Mouse (Mus musculus): ENCODE results near the gene Cmtm2b. TPM values are rescaled to one million over a fixed set of nuclear protein-coding genes. Genes with fewer than 3 reads are reported as not detected.
A peak's percentile ranks its signal among the peaks of the same experiment; 100 is the strongest.

Cmtm2b gene
- polyA plus RNA-seq, 1 experiment: not detected

DNA sequence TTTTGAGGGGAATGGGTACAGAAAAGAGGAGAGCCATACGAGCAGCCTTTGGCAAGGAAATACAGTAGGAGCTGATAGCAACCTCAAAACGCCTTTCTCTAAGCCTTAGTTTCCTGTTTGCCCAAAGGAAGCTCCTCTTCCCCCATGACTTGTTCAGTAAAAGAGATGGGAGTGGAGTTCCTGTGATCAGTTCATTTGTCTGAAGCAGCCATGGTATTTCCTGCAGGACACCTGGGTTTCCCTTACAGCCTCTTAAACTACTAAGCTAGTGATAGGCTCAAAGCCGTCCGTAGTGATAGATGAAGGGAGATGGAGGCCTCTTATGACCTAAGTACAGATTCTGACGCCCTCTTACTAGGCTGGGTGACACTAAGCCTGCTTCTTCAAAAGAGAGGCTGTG lies 20.4 kb downstream of the Cmtm2b start:
- no peak for DNase-seq (ENCODE audit: low spot score)

GRCm38 (mm10) chr8:104343957-104344356 lies 21.9 kb downstream of the Cmtm2b start:
- DNase-seq (ENCODE audit: low spot score): peak; percentile 84

DNA sequence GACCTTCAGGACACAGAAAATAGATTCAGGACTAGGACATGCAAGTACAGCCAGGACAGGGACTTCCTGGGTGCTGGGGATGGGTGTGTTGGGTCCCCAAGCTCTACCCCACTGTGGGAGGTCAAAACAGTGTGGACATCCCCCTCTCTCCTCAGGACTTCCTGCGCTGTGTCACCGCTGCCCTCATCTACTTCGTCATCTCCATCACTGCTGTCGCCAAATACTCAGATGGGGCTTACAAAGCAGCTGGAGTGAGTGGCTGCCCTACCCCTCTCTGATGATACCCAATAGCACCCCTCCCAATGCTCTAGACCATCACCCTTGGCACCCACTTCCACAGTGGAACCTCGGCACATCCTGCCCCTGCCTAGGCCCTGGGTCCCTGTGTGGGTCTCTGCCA lies 22.6 kb downstream of the Cmtm2b start:
- no peak for DNase-seq (ENCODE audit: low spot score)

GRCm38 (mm10) chr8:104346706-104347105 lies 24.7 kb downstream of the Cmtm2b start:
- no peak for DNase-seq (ENCODE audit: low spot score)

GRCm38 (mm10) chr8:104348971-104349370 lies 26.9 kb downstream of the Cmtm2b start:
- DNase-seq (ENCODE audit: low spot score): no peak

- DNase-seq (ENCODE audit: low spot score): no peak
Measured at GRCm38 (mm10) chr8:104350047-104350446, 28.0 kb downstream of the Cmtm2b start.

GRCm38 (mm10) chr8:104353186-104353585 lies 31.2 kb downstream of the Cmtm2b start:
- no peak for DNase-seq (ENCODE audit: low spot score)

GRCm38 (mm10) chr8:104354504-104354903 lies 32.5 kb downstream of the Cmtm2b start:
- DNase-seq (ENCODE audit: low spot score): no peak

DNA sequence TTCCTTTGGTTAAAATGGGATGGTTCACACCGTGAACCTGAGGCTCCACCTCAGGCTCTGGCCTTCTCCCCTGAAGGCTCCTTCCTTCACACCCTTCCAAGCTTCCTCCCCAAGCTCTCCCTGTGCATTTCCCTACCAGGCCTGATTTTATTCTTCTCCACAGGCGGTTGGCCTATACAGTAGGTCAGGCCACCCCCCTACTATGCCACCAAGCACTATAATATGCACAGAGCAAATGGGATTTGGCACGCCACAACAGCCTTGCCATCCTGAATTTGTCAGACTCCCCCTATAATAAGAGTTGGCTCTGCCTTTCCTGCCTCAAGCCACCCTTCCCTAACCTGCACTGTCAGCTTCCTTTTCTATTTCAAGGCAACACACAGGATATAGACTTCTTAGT lies 36.6 kb downstream of the Cmtm2b start:
- DNase-seq (ENCODE audit: low spot score): no peak

GRCm38 (mm10) chr8:104359778-104360456 lies 37.9 kb downstream of the Cmtm2b start:
- DNase-seq (ENCODE audit: low spot score): no peak

GRCm38 (mm10) chr8:104365695-104366094 lies 43.7 kb downstream of the Cmtm2b start:
- no peak for DNase-seq (ENCODE audit: low spot score)

DNA sequence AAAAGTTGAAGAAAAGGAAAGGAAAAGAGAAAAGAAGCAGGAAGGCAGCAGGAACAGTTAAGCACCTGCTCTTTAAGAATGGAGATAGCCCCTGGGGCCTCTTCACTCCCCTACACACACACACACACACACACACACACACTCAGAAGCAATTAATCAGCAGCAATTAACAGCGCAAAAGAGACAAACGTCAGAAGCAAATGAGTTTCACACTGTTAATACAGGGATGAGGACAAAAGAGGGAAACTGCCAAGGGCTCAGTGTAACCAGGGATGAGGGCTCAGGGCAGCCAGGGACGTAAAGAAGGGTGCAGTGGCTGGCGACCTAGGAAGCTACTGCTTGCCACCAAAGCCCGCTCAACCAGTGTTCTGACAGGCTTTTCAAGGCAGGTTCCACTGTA lies 45.4 kb downstream of the Cmtm2b start:
- no peak for DNase-seq (ENCODE audit: low spot score)

- DNase-seq (ENCODE audit: low spot score): no peak
Measured at GRCm38 (mm10) chr8:104369591-104369990, 47.6 kb downstream of the Cmtm2b start.

GRCm38 (mm10) chr8:104370071-104370470 lies 48.0 kb downstream of the Cmtm2b start:
- DNase-seq (ENCODE audit: low spot score): no peak

- no peak for DNase-seq (ENCODE audit: low spot score)
Measured at GRCm38 (mm10) chr8:104371121-104371520, 49.1 kb downstream of the Cmtm2b start.

DNA sequence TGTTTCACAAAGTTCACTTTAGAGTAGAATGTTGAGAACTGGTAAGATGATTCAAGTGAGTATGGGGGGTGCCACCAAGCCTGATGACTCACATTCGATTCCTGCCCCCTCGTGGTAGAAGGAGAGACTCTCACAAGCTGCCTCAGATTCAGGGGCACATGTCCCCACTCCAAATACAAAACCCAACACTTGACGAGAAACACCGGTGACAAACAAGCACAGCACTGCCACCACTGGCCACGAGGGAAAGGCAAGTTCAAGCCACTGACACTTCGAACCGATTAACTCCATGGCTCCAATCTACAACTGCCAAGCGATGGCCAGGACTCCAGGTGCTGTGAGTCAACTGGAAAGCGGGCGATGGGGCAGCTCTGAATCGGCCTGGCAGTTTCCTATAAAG lies 51.7 kb downstream of the Cmtm2b start:
- DNase-seq (ENCODE audit: low spot score): no peak

DNA sequence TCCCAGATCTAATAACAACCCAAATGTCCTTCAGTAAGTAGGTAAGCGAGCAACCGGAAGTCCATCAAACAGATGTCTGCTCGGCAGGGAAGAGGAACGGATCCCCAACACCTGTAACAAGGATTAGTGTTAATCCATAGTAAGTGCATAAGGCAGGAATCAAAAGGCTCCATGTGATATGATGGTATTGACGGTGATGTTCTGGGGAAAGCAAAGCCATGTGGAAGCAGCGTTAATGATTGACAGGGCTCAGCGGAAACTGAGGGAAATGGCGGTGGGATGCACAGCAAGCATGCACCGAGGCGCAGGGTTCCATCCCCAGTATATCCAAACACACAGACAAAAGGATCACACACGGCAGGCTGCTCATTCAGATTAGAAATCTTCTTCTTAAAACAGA lies 52.2 kb downstream of the Cmtm2b start:
- no peak for DNase-seq (ENCODE audit: low spot score)

DNA sequence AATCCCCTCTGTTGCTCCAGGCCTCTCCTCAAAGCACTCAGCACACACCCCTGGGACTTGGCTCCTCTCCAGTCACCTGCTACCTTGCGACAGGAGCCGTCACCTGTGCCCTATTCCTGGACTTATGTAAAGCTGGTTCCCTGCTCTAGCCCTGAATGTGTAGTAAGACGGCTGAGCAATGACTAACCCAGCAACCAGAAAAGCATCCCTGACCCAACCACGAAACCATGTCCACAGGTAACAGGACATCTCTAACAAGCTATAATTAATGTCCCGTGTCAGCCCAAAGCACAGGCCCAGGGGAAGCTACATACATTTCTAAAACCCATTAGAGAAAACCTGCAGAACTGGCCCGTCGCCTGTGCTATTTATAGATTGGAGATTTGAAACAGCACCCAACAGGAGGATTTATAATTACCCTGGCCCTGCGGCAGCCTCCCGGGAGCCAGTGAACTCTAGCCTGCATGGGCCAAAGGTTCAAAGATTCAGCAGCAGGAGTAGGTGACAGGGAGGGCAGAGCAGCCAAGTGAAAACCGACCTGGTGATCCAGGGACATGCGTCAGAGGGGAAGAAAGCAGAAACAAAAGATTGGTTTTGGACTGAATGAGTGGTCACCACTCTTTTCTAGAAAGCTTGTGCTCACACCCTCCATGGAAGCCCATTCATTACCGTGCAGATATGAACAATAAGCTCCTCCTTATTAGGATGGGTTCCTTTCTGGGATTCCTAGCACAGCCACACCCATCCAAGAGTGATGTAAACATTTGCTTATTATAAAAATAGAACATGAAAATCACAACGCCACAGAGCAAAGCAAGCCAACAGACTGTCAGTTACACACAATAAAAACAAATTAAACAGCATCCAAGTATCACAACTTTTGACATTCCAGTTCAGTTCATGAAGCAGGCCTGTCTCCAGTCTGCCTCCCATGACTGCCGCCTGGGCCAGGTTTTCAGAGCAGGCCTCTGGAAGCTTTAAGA lies 53.1 kb downstream of the Cmtm2b start:
- DNase-seq (ENCODE audit: low spot score): peak; percentile 42

DNA sequence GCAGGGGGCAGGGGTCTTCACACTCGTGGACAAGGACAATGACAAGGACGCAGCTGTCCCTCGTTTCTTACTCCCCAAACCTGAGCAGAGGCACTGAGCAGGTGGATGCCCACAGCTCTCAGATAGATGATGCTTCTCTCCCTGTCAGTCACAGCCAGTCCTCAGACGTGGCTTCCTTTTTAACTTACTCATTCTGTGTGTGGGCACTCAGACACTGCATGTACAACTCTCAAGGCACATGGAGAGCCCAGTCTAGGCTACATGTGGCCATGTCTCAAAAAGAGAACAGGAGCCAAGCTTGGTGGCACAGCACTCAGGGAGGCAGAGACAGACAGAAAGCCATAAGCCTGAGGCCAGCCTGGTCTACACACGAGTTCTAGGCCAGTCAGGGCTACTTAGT lies 53.9 kb downstream of the Cmtm2b start:
- no peak for DNase-seq (ENCODE audit: low spot score)

- DNase-seq (ENCODE audit: low spot score): no peak
Measured at GRCm38 (mm10) chr8:104376669-104377068, 54.6 kb downstream of the Cmtm2b start.

GRCm38 (mm10) chr8:104379301-104379836 lies 57.3 kb downstream of the Cmtm2b start:
- DNase-seq (ENCODE audit: low spot score): no peak

GRCm38 (mm10) chr8:104380269-104380668 lies 58.2 kb downstream of the Cmtm2b start:
- no peak for DNase-seq (ENCODE audit: low spot score)

All from urinary bladder, adult 2 months (tissue).